Mouse (Mus musculus): ENCODE measurements around the gene Slc6a6. TPM values are rescaled to one million over a fixed set of nuclear protein-coding genes. Genes with fewer than 3 reads are reported as not detected.

The Slc6a6 gene
- total and polyA plus RNA-seq, 3 experiments, result 28.4 to 56.0 (median 31.3) TPM

- H3K27ac ChIP-seq (ENCODE audit: insufficient read depth, low read depth), result no peak overlapping the region
Measured at GRCm38 (mm10) chr6:91669270-91669669, 14.6 kb upstream of the Slc6a6 start.

GRCm38 (mm10) chr6:91670224-91670623 is 13.6 kb upstream of the Slc6a6 start:
- no peak for TF ChIP-seq TBP (conservative IDR thresholded peaks at IDR 0.05; ENCODE audit: low read depth, low read length)
- in situ Hi-C loops (cut with MboI; ENCODE audit: low pct_ligation_motif_present, low pct_unique_long_range_greater_than_20kb, low sequenced_read_pairs) (loop anchor here (10.0 kb wide), 1 partner anchor 75 kb away; no protein-coding TSS in a partner anchor), dilution Hi-C loops (cut with MboI; ENCODE audit: extremely low pct_ligation_motif_present, extremely low pct_unique_long_range_greater_than_20kb, low sequenced_read_pairs) (no loop called here)
- Histone ChIP-seq H3K9ac (ENCODE audit: insufficient read depth, low read depth) (no peak overlapping the region), H3K4me3 (replicated peaks in 1 of 3; ENCODE audit: low read depth in 2 of 3, low read length in 2 of 3, poor library complexity in 1 of 3) (no peak overlapping the region), H3K79me2 (replicated peaks; ENCODE audit: control insufficient read depth, extremely low read depth, insufficient read depth, poor library complexity, severe bottlenecking) (no peaks in the 10 kb centered on the region), H3K4me1 (ENCODE audit: control insufficient read depth in 1 of 2, insufficient read depth in 2 of 2) (no peaks in the 10 kb centered on the region), H3K9me3 (replicated peaks; ENCODE audit: low read length) (no peaks in the 10 kb centered on the region), H3K27me3 (replicated peaks) (no peaks in the 10 kb centered on the region), H3K27ac (ENCODE audit: insufficient read depth, low read depth) (no peak overlapping the region), H3K4me2 (ENCODE audit: insufficient read depth, low read depth, poor library complexity, severe bottlenecking) (no peak overlapping the region), H3K36me3 (replicated peaks in 1 of 2; ENCODE audit: control insufficient read depth in 1 of 2, insufficient read depth in 1 of 2, low read length in 1 of 2) (no peaks in the 10 kb centered on the region)
- DNase-seq (ENCODE audit: extremely low read depth), result no peak

More at GRCm38 (mm10) chr6:91669270-91669669, 14.6 kb upstream of the Slc6a6 start:
- Histone ChIP-seq H3K27me3 (replicated peaks) (no peaks in the 10 kb centered on the region), H3K4me1 (ENCODE audit: control insufficient read depth in 1 of 2, insufficient read depth in 2 of 2) (no peaks in the 10 kb centered on the region), H3K36me3 (replicated peaks in 1 of 2; ENCODE audit: control insufficient read depth in 1 of 2, insufficient read depth in 1 of 2, low read length in 1 of 2) (no peaks in the 10 kb centered on the region), H3K79me2 (replicated peaks; ENCODE audit: control insufficient read depth, extremely low read depth, insufficient read depth, poor library complexity, severe bottlenecking) (no peaks in the 10 kb centered on the region), H3K4me2 (ENCODE audit: insufficient read depth, low read depth, poor library complexity, severe bottlenecking) (no peak overlapping the region), H3K4me3 (replicated peaks in 1 of 3; ENCODE audit: low read depth in 2 of 3, low read length in 2 of 3, poor library complexity in 1 of 3) (no peak overlapping the region), H3K9ac (ENCODE audit: insufficient read depth, low read depth) (no peak overlapping the region), H3K9me3 (replicated peaks; ENCODE audit: low read length) (no peaks in the 10 kb centered on the region)
- in situ Hi-C loops (cut with MboI; ENCODE audit: low pct_ligation_motif_present, low pct_unique_long_range_greater_than_20kb, low sequenced_read_pairs) (no loop called here), dilution Hi-C loops (cut with MboI; ENCODE audit: extremely low pct_ligation_motif_present, extremely low pct_unique_long_range_greater_than_20kb, low sequenced_read_pairs) (no loop called here)
- no peak for DNase-seq (ENCODE audit: extremely low read depth)
- TF ChIP-seq SIN3A (IDR thresholded peaks at IDR 0.05; ENCODE audit: low read length) (no peak), MEF2A (IDR thresholded peaks at IDR 0.05; ENCODE audit: borderline replicate concordance, low read depth, low read length) (no peak), JUND (conservative IDR thresholded peaks at IDR 0.05; ENCODE audit: low read depth, low read length) (no peak), POLR2A (IDR thresholded peaks at IDR 0.05; ENCODE audit: low read depth, low read length) (no peak), KAT2A (IDR thresholded peaks at IDR 0.05; ENCODE audit: insufficient replicate concordance, low read length) (no peak), SMC3 (IDR thresholded peaks at IDR 0.05; ENCODE audit: low read depth, low read length) (no peak)

GRCm38 (mm10) chr6:91674757-91675350 is 9.0 kb upstream of the Slc6a6 start:
- peaks cover 8 to 25% of the 10 kb centered on the region in 2 experiments; a peak in 3 of 4 replicates for H3K4me1 ChIP-seq (ENCODE audit: control insufficient read depth in 1 of 2, insufficient read depth in 2 of 2)
- no peaks in the 10 kb centered on the region for H3K79me2 ChIP-seq (replicated peaks; ENCODE audit: control insufficient read depth, extremely low read depth, insufficient read depth, poor library complexity, severe bottlenecking)
- no peaks in the 10 kb centered on the region for H3K9me3 ChIP-seq (replicated peaks; ENCODE audit: low read length)
- no peak for TF ChIP-seq ZNF384 (IDR thresholded peaks at IDR 0.05; ENCODE audit: low read depth, low read length)
- TF ChIP-seq ZMIZ1 (IDR thresholded peaks at IDR 0.05; ENCODE audit: low read depth, low read length), result no peak
- no peak for TF ChIP-seq TBP (conservative IDR thresholded peaks at IDR 0.05; ENCODE audit: low read depth, low read length)
- TF ChIP-seq CHD2 (IDR thresholded peaks at IDR 0.05; ENCODE audit: low read length), result no peak
- TF ChIP-seq USF2 (conservative IDR thresholded peaks at IDR 0.05; ENCODE audit: low read depth, low read length), result no peak
- TF ChIP-seq TCF12 (IDR thresholded peaks at IDR 0.05; ENCODE audit: low read depth, low read length), result no peak
- no peak for TF ChIP-seq NRF1 (IDR thresholded peaks at IDR 0.05; ENCODE audit: low read depth, low read length)
- TF ChIP-seq EP300 (IDR thresholded peaks at IDR 0.05; ENCODE audit: low read length), result no peak
- H3K36me3 ChIP-seq (replicated peaks in 1 of 2; ENCODE audit: control insufficient read depth in 1 of 2, insufficient read depth in 1 of 2, low read length in 1 of 2), result peaks cover 0 to 3% of the 10 kb centered on the region in 2 experiments
- no peaks in the 10 kb centered on the region for H3K27me3 ChIP-seq (replicated peaks)
- dilution Hi-C loops (cut with MboI; ENCODE audit: extremely low pct_ligation_motif_present, extremely low pct_unique_long_range_greater_than_20kb, low sequenced_read_pairs), result no loop called here
- no peak overlapping the region for H3K4me3 ChIP-seq (replicated peaks in 1 of 3; ENCODE audit: low read depth in 2 of 3, low read length in 2 of 3, poor library complexity in 1 of 3)
- H3K4me2 ChIP-seq (ENCODE audit: insufficient read depth, low read depth, poor library complexity, severe bottlenecking), result no peak overlapping the region
- H3K9ac ChIP-seq (ENCODE audit: insufficient read depth, low read depth), result no peak overlapping the region
- no peak overlapping the region for H3K27ac ChIP-seq (ENCODE audit: insufficient read depth, low read depth)
- in situ Hi-C loops (cut with MboI; ENCODE audit: low pct_ligation_motif_present, low pct_unique_long_range_greater_than_20kb, low sequenced_read_pairs), result loop anchor here (10.0 kb wide), 1 partner anchor 70 kb away; no protein-coding TSS in a partner anchor
- no peak for DNase-seq (ENCODE audit: extremely low read depth)
